Mouse (Mus musculus) intestine, embryonic 14.5 days (tissue): ENCODE data around the gene Ddr1. TPM values are rescaled to one million over a fixed set of nuclear protein-coding genes. Genes with fewer than 3 reads are reported as not detected.

ENCODE experiments used
- ATAC-seq: fragments of 200-750 bp; cut with Nextera tagmentation; replicated peaks from 2 replicates; pipeline ENCODE4 v1.8.0; 2017; ENCODE audit warnings: low read depth, moderate number of reproducible peaks, moderate TSS enrichment, moderate library complexity; ENCODE audit not compliant: low FRiP score, low TSS enrichment
- DNase-seq: peaks from one replicate; pipeline ENCODE4 v3.0.0-alpha.2; 2018; ENCODE audit warnings: low spot score
- H3K27ac ChIP-seq: fragments of 300-500 bp; sonication (generic); 2 replicates; pipeline ENCODE4 v1.5.1; 2014; ENCODE audit warnings: low read depth, mild to moderate bottlenecking, control low read depth
- H3K27me3 ChIP-seq: fragments of 300-500 bp; sonication (generic); replicated peaks from 2 replicates; pipeline ENCODE4 v1.6.1; 2014; ENCODE audit warnings: low read length, control low read depth; ENCODE audit not compliant: control insufficient read depth, insufficient read depth
- H3K36me3 ChIP-seq: fragments of 300-500 bp; sonication (generic); 2 replicates; pipeline ENCODE4 v1.6.1; 2014; ENCODE audit warnings: low read length, control low read depth; ENCODE audit not compliant: control insufficient read depth, insufficient read depth
- H3K4me1 ChIP-seq: fragments of 300-500 bp; sonication (generic); replicated peaks from 2 replicates; pipeline ENCODE4 v1.6.1; 2014; ENCODE audit warnings: low read length, control low read depth, mixed read lengths; ENCODE audit not compliant: control insufficient read depth, insufficient read depth
- H3K4me2 ChIP-seq: fragments of 300-500 bp; sonication (generic); 2 replicates; pipeline ENCODE4 v1.6.1; 2014; ENCODE audit warnings: low read length
- H3K4me3 ChIP-seq: fragments of 300-500 bp; sonication (generic); 2 replicates; pipeline ENCODE4 v1.5.1; 2014; ENCODE audit warnings: low read depth, low read length, control low read depth, mixed read lengths
- H3K9ac ChIP-seq: fragments of 300-500 bp; sonication (generic); 2 replicates; pipeline ENCODE4 v1.6.1; 2014; ENCODE audit warnings: mild to moderate bottlenecking, low read length
- H3K9me3 ChIP-seq: fragments of 300-500 bp; sonication (generic); 2 replicates; pipeline ENCODE4 v1.6.1; 2016; ENCODE audit warnings: low read length, control low read depth; ENCODE audit not compliant: control insufficient read depth
- WGBS: fragments of 180-500 bp; shearing (Covaris S2); extraction: QIAGEN DNeasy Blood & Tissue Kit; methylation state at CpG from one replicate; pipeline ENCODE4 v1.1.7; 2014; 5-methylcytosine and 5-hydroxymethylcytosine counted together
- polyA plus RNA-seq: library from polyadenylated mRNA; unstranded; fragments of >200 nt; fragmentation: Nextera tagmentation; extraction: Ambion mirVana; gene quantifications from 2 replicates; pipeline ENCODE4 v1.2.1, GENCODE M21; 2014

Gene Ddr1
- polyA plus RNA-seq, 1 experiment from 2014 or later: 45.1 TPM

GRCm38 (mm10) chr17:35693906-35694305, 10.5 kb downstream of the Ddr1 start:
- Histone ChIP-seq H3K27ac (no peak overlapping the region), H3K9ac (no peak overlapping the region), H3K4me1 (peaks cover 19% of the 10 kb centered on the region), H3K4me3 (no peak overlapping the region), H3K9me3 (peaks cover 4% of the 10 kb centered on the region; the same call in 1 of the 2 replicates), H3K36me3 (peaks cover 56% of the 10 kb centered on the region), H3K27me3 (no peaks in the 10 kb centered on the region), H3K4me2 (no peak overlapping the region)
- ATAC-seq: no peak
- no peak for DNase-seq
- 90% methylated on average over 5 of the region's 5 CpGs for WGBS

GRCm38 (mm10) chr17:35692368-35692767, 12.1 kb downstream of the Ddr1 start:
- 82% methylated on average over 4 of the region's 4 CpGs for WGBS
- H3K36me3 ChIP-seq: peaks cover 72% of the 10 kb centered on the region
- no peak for ATAC-seq

GRCm38 (mm10) chr17:35691811-35692210, 12.6 kb downstream of the Ddr1 start:
- Histone ChIP-seq H3K4me1 (peaks cover 2% of the 10 kb centered on the region; the same call in 1 of the 2 replicates), H3K4me2 (no peak overlapping the region), H3K36me3 (peaks cover 77% of the 10 kb centered on the region), H3K27me3 (no peaks in the 10 kb centered on the region), H3K4me3 (no peak overlapping the region), H3K27ac (no peak overlapping the region), H3K9ac (no peak overlapping the region), H3K9me3 (peaks cover 4% of the 10 kb centered on the region; the same call in 1 of the 2 replicates)
- ATAC-seq (no peak), DNase-seq (no peak)
- WGBS: 85% methylated on average over 4 of the region's 4 CpGs

More at GRCm38 (mm10) chr17:35692368-35692767, 12.1 kb downstream of the Ddr1 start:
- H3K4me3 ChIP-seq: no peak overlapping the region
- H3K9me3 ChIP-seq: peaks cover 4% of the 10 kb centered on the region; the same call in 1 of the 2 replicates
- no peaks in the 10 kb centered on the region for H3K27me3 ChIP-seq
- no peak overlapping the region for H3K27ac ChIP-seq
- peaks cover 8% of the 10 kb centered on the region for H3K4me1 ChIP-seq
- DNase-seq: no peak
- no peak overlapping the region for H3K9ac ChIP-seq
- no peak overlapping the region for H3K4me2 ChIP-seq

GRCm38 (mm10) chr17:35689936-35690645, 14.3 kb downstream of the Ddr1 start:
- peaks cover 90% of the 10 kb centered on the region for H3K36me3 ChIP-seq
- no peaks in the 10 kb centered on the region for H3K4me1 ChIP-seq
- H3K9me3 ChIP-seq: no peaks in the 10 kb centered on the region
- H3K27me3 ChIP-seq: no peaks in the 10 kb centered on the region
- H3K27ac ChIP-seq: no peak overlapping the region
- DNase-seq (no peak), ATAC-seq (no peak)
- no peak overlapping the region for H3K9ac ChIP-seq
- WGBS: 90% methylated on average over 18 of the region's 18 CpGs
- no peak overlapping the region for H3K4me2 ChIP-seq
- no peak overlapping the region for H3K4me3 ChIP-seq

- Histone ChIP-seq H3K4me3 (no peak overlapping the region), H3K27me3 (no peaks in the 10 kb centered on the region), H3K9ac (no peak overlapping the region), H3K4me2 (no peak overlapping the region), H3K4me1 (no peaks in the 10 kb centered on the region), H3K9me3 (no peaks in the 10 kb centered on the region), H3K27ac (no peak overlapping the region), H3K36me3 (peaks cover 100% of the 10 kb centered on the region)
- ATAC-seq (no peak), DNase-seq (no peak)
- 79% methylated on average over 25 of the region's 25 CpGs for WGBS
Observed at GRCm38 (mm10) chr17:35688347-35689175, 15.9 kb downstream of the Ddr1 start.

- Histone ChIP-seq H3K4me3 (no peak overlapping the region), H3K4me2 (no peak overlapping the region), H3K36me3 (peaks cover 95% of the 10 kb centered on the region), H3K27me3 (no peaks in the 10 kb centered on the region), H3K4me1 (no peaks in the 10 kb centered on the region), H3K9ac (no peak overlapping the region), H3K9me3 (no peaks in the 10 kb centered on the region), H3K27ac (no peak overlapping the region)
- WGBS: 77% methylated on average over 9 of the region's 9 CpGs
- DNase-seq (no peak), ATAC-seq (no peak)
Observed at GRCm38 (mm10) chr17:35685061-35685460, 19.4 kb downstream of the Ddr1 start.

- Histone ChIP-seq H3K27me3 (no peaks in the 10 kb centered on the region), H3K9ac (no peak overlapping the region), H3K4me2 (no peak overlapping the region), H3K27ac (no peak overlapping the region), H3K4me3 (no peak overlapping the region), H3K4me1 (no peaks in the 10 kb centered on the region), H3K36me3 (peaks cover 64% of the 10 kb centered on the region), H3K9me3 (no peaks in the 10 kb centered on the region)
- ATAC-seq (no peak), DNase-seq (no peak)
- 88% methylated on average over 13 of the region's 13 CpGs for WGBS
Observed at GRCm38 (mm10) chr17:35681986-35682385, 22.4 kb downstream of the Ddr1 start.

- H3K27ac ChIP-seq: no peak overlapping the region
- no peak for DNase-seq
- no peak overlapping the region for H3K4me3 ChIP-seq
- no peaks in the 10 kb centered on the region for H3K27me3 ChIP-seq
- H3K9ac ChIP-seq: no peak overlapping the region
- no peak for ATAC-seq
- H3K4me1 ChIP-seq: no peaks in the 10 kb centered on the region
- H3K9me3 ChIP-seq: no peaks in the 10 kb centered on the region
- H3K36me3 ChIP-seq: peaks cover 50% of the 10 kb centered on the region
- H3K4me2 ChIP-seq: no peak overlapping the region
- WGBS: 35% methylated on average over 6 of the region's 6 CpGs
Observed at GRCm38 (mm10) chr17:35680591-35680990, 23.8 kb downstream of the Ddr1 start.
